Mouse (Mus musculus): ENCODE data around the gene AL731706.1.

Gene AL731706.1

GRCm38 (mm10) chr2:136835882-136836281 is 55.3 kb downstream of the AL731706.1 start:
- no peak for DNase-seq (ENCODE audit: low spot score)

- DNase-seq (ENCODE audit: low spot score): no peak
Observed at GRCm38 (mm10) chr2:136834715-136835075, 56.5 kb downstream of the AL731706.1 start.

- no peak for DNase-seq (ENCODE audit: low spot score)
Observed at GRCm38 (mm10) chr2:136833976-136834714, 57.0 kb downstream of the AL731706.1 start.

GRCm38 (mm10) chr2:136832936-136833335 is 58.3 kb downstream of the AL731706.1 start:
- DNase-seq (ENCODE audit: low spot score): no peak
